ENCODE assay signal across 8 mouse cellular contexts in the genomic region with DNA sequence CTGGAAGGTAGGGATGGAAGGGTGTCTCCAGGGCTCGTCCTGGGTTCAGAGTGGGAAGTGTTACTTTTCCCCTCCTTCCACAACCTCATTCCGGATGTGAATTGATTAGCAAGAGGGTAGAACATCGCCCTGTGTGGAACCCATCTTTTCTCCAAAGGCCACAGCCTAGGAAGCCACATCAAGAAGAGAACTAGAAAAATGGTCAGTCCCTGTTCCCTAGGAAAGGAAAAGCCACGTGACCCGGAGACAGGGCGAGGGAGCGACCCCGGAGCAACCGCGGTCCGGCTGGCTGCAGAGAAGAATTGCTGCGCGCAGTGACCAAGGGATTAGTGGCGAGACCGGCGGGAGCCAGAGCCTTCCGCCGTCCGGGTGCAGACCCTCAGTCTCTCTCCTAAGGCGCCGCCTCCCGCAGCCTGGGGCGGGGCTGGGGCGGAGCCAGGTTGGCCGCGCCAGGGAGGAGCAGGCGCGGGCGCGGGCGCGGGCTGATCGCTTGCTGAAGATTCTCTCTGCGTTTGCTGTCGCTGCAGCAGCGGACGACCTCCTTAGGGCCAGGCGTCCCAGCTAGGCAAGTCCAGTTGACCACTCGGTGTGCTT. TPM values are rescaled to one million over a fixed set of nuclear protein-coding genes. Genes with fewer than 3 reads are reported as not detected.
DNase-seq lines count a peak whose midpoint lies in the region; ATAC-seq and TF ChIP-seq lines count a peak whose summit lies in the region.

A gene (plus strand): TSS at position 489 of the 594 bp plus-strand sequence.

- no peak for TF ChIP-seq CTCF in intestine, postnatal 0 days (IDR thresholded peaks at IDR 0.05; ENCODE audit: low read depth)

- no peak for ATAC-seq in erythroblast, adult 5-6 weeks (replicated peaks; ENCODE audit: low FRiP score, poor library complexity, severe bottlenecking)
- peak; percentile 59 for ATAC-seq in intestine, postnatal 0 days
- peak; percentile 92 for ATAC-seq in limb, embryonic 11.5 days (ENCODE audit: insufficient number of reproducible peaks, low FRiP score, low TSS enrichment, low read depth)
- peak; percentile 97 for ATAC-seq in midbrain, embryonic 13.5 days
- ATAC-seq in stomach, embryonic 16.5 days (ENCODE audit: insufficient read depth, low FRiP score), result peak; percentile 96

- peak within 1 kb of the TSS; percentile 76 for H3K4me2 ChIP-seq in intestine, postnatal 0 days (replicated peaks; ENCODE audit: low read depth)
- peak within 1 kb of the TSS; percentile 36 for H3K4me2 ChIP-seq in limb, embryonic 11.5 days (ENCODE audit: low read depth, severe bottlenecking)
- H3K4me2 ChIP-seq in midbrain, embryonic 13.5 days (replicated peaks), result peak within 1 kb of the TSS; percentile 57
- H3K4me2 ChIP-seq in stomach, embryonic 16.5 days (ENCODE audit: low read depth, low read length), result peak within 1 kb of the TSS; percentile 54

- H3K9ac ChIP-seq in intestine, postnatal 0 days (ENCODE audit: low read depth, low read length), result peak within 1 kb of the TSS; percentile 34; the same call in 1 of the 2 replicates
- H3K9ac ChIP-seq in limb, embryonic 11.5 days (ENCODE audit: low read length), result peak within 1 kb of the TSS; percentile 70
- peak within 1 kb of the TSS; percentile 72 for H3K9ac ChIP-seq in midbrain, embryonic 13.5 days (replicated peaks)
- H3K9ac ChIP-seq in stomach, embryonic 16.5 days (ENCODE audit: low read length), result peak within 1 kb of the TSS; percentile 71

- H3K9me3 ChIP-seq in erythroblast, embryonic 14.5 days (ENCODE audit: control insufficient read depth, low read length), result peaks cover 4% of the 10 kb centered on the region; the same call in 1 of the 2 replicates
- no peaks in the 10 kb centered on the region for H3K9me3 ChIP-seq in embryonic facial prominence, embryonic 10.5 days
- no peaks in the 10 kb centered on the region for H3K9me3 ChIP-seq in intestine, postnatal 0 days (ENCODE audit: control insufficient read depth)
- H3K9me3 ChIP-seq in limb, embryonic 11.5 days (ENCODE audit: control insufficient read depth, low read length), result no peaks in the 10 kb centered on the region
- no peaks in the 10 kb centered on the region for H3K9me3 ChIP-seq in midbrain, embryonic 13.5 days
- H3K9me3 ChIP-seq in stomach, embryonic 16.5 days (replicated peaks; ENCODE audit: control insufficient read depth, low read length), result no peaks in the 10 kb centered on the region

- no peaks in the 10 kb centered on the region for H3K36me3 ChIP-seq in erythroblast, embryonic 14.5 days (ENCODE audit: control insufficient read depth)
- no peaks in the 10 kb centered on the region for H3K36me3 ChIP-seq in embryonic facial prominence, embryonic 10.5 days (replicated peaks)
- no peaks in the 10 kb centered on the region for H3K36me3 ChIP-seq in intestine, postnatal 0 days (ENCODE audit: control insufficient read depth, insufficient read depth)
- no peaks in the 10 kb centered on the region for H3K36me3 ChIP-seq in limb, embryonic 11.5 days (ENCODE audit: control insufficient read depth, insufficient read depth, low read length)
- no peaks in the 10 kb centered on the region for H3K36me3 ChIP-seq in midbrain, embryonic 13.5 days
- no peaks in the 10 kb centered on the region for H3K36me3 ChIP-seq in stomach, embryonic 16.5 days (ENCODE audit: control insufficient read depth, insufficient read depth, low read length)

- H3K4me3 ChIP-seq in erythroblast, embryonic 14.5 days (replicated peaks), result peak within 1 kb of the TSS; percentile 38
- H3K4me3 ChIP-seq in embryonic facial prominence, embryonic 10.5 days, result peak within 1 kb of the TSS; percentile 70
- H3K4me3 ChIP-seq in intestine, postnatal 0 days (ENCODE audit: low read depth, low read length), result peak within 1 kb of the TSS; percentile 53
- peak within 1 kb of the TSS; percentile 54 for H3K4me3 ChIP-seq in limb, embryonic 11.5 days (ENCODE audit: low read depth, low read length)
- peak within 1 kb of the TSS; percentile 64 for H3K4me3 ChIP-seq in midbrain, embryonic 13.5 days (replicated peaks)
- H3K4me3 ChIP-seq in stomach, embryonic 16.5 days (replicated peaks; ENCODE audit: low read length), result peak within 1 kb of the TSS; percentile 60

- H3K4me1 ChIP-seq in erythroblast, embryonic 14.5 days (ENCODE audit: control insufficient read depth), result peaks cover 4% of the 10 kb centered on the region; the same call in 1 of the 2 replicates
- H3K4me1 ChIP-seq in embryonic facial prominence, embryonic 10.5 days, result no peaks in the 10 kb centered on the region
- H3K4me1 ChIP-seq in intestine, postnatal 0 days (replicated peaks; ENCODE audit: control insufficient read depth, insufficient read depth, low read length), result no peaks in the 10 kb centered on the region
- H3K4me1 ChIP-seq in limb, embryonic 11.5 days (ENCODE audit: control insufficient read depth, insufficient read depth, low read length), result no peaks in the 10 kb centered on the region
- H3K4me1 ChIP-seq in midbrain, embryonic 13.5 days (replicated peaks), result 0 out of 2 replicates have a peak, but pooled peaks cover 2% of the 10 kb centered on the region
- no peaks in the 10 kb centered on the region for H3K4me1 ChIP-seq in stomach, embryonic 16.5 days (ENCODE audit: control insufficient read depth, insufficient read depth, low read length)

- 7% methylated on average over 39 of the region's 39 CpGs for WGBS in embryonic facial prominence, embryonic 10.5 days
- 4% methylated on average over 37 of the region's 39 CpGs for WGBS in intestine, postnatal 0 days
- 5% methylated on average over 39 of the region's 39 CpGs for WGBS in limb, embryonic 11.5 days
- 7% methylated on average over 39 of the region's 39 CpGs for WGBS in midbrain, embryonic 13.5 days
- 4% methylated on average over 37 of the region's 39 CpGs for WGBS in stomach, embryonic 16.5 days

- peaks cover 19% of the 10 kb centered on the region for H3K27me3 ChIP-seq in erythroblast, embryonic 14.5 days (ENCODE audit: control insufficient read depth)
- H3K27me3 ChIP-seq in embryonic facial prominence, embryonic 10.5 days (replicated peaks; ENCODE audit: low read depth, poor library complexity, severe bottlenecking), result no peaks in the 10 kb centered on the region
- no peaks in the 10 kb centered on the region for H3K27me3 ChIP-seq in intestine, postnatal 0 days (replicated peaks; ENCODE audit: control insufficient read depth, insufficient read depth, low read length)
- H3K27me3 ChIP-seq in limb, embryonic 11.5 days (ENCODE audit: control insufficient read depth, insufficient read depth, low read length), result no peaks in the 10 kb centered on the region
- H3K27me3 ChIP-seq in midbrain, embryonic 13.5 days, result no peaks in the 10 kb centered on the region
- no peaks in the 10 kb centered on the region for H3K27me3 ChIP-seq in stomach, embryonic 16.5 days (ENCODE audit: control insufficient read depth, insufficient read depth, low read length)

- H3K27ac ChIP-seq in embryonic facial prominence, embryonic 10.5 days (replicated peaks), result peak within 1 kb of the TSS; percentile 89
- H3K27ac ChIP-seq in intestine, postnatal 0 days (ENCODE audit: low read depth, low read length), result peak within 1 kb of the TSS; percentile 54
- peak within 1 kb of the TSS; percentile 62 for H3K27ac ChIP-seq in limb, embryonic 11.5 days (replicated peaks; ENCODE audit: low read depth, low read length)
- H3K27ac ChIP-seq in midbrain, embryonic 13.5 days, result peak within 1 kb of the TSS; percentile 84
- peak within 1 kb of the TSS; percentile 69 for H3K27ac ChIP-seq in stomach, embryonic 16.5 days (ENCODE audit: low read length)

- DNase-seq in embryonic facial prominence, embryonic 10.5 days (ENCODE audit: low spot score), result peak; percentile 88
- DNase-seq in heart, adult 11 months, result peak; percentile 95
- peak; percentile 81 for DNase-seq in limb, embryonic 11.5 days (ENCODE audit: low spot score)

RNA-seq across cellular contexts. Expression of the gene that starts here (rescaled TPM):
- polyA plus RNA-seq in erythroblast, embryonic 14.5 days (2012), result not detected in 2 replicates
- not detected in 2 replicates for total RNA-seq in erythroblast, adult 5-6 weeks (2015; ENCODE audit: low replicate concordance)
- 2.6 TPM in 1 of 2 replicates, not detected in the other for total RNA-seq in erythroblast, adult 5-6 weeks (2017; ENCODE audit: low replicate concordance)
- 34.7 and 38.0 TPM in 2 replicates for polyA plus RNA-seq in embryonic facial prominence, embryonic 10.5 days (2016; fragmentation: Nextera tagmentation; extraction: Ambion mirVana)
- 7.7 and 8.4 TPM in 2 replicates for polyA plus RNA-seq in intestine, postnatal 0 days (2015; fragmentation: Nextera tagmentation; extraction: Ambion mirVana)
- 36.2 and 41.5 TPM in 2 replicates for polyA plus RNA-seq in limb, embryonic 11.5 days (2014; fragmentation: Nextera tagmentation; extraction: Ambion mirVana)
- 21.4 and 21.6 TPM in 2 replicates for polyA plus RNA-seq in midbrain, embryonic 13.5 days (2015; fragmentation: Nextera tagmentation; extraction: Ambion mirVana)
- 16.6 and 17.5 TPM in 2 replicates for polyA plus RNA-seq in stomach, embryonic 16.5 days (2015; fragmentation: Nextera tagmentation; extraction: Ambion mirVana)
